Mouse (Mus musculus): ENCODE measurements around the gene Tmem44. TPM values are rescaled to one million over a fixed set of nuclear protein-coding genes. Genes with fewer than 3 reads are reported as not detected.

Tmem44 gene
- total RNA-seq (2015; ENCODE audit: low replicate concordance) (0.21 TPM in 1 of 2 replicates, not detected in the other), total RNA-seq (2017; ENCODE audit: low replicate concordance) (0.70 and 0.77 TPM in 2 replicates)

GRCm38 (mm10) chr16:30550748-30551192 lies at the start of gene Tmem44:
TSS of gene Tmem44 (minus strand) at chr16:30550842.
- peak; percentile 45 for ATAC-seq (replicated peaks; ENCODE audit: low FRiP score, poor library complexity, severe bottlenecking)

- ATAC-seq (replicated peaks; ENCODE audit: low FRiP score, poor library complexity, severe bottlenecking): no peak
These were observed 49.0 kb upstream of the Tmem44 start, which contains the start of gene Fam43a for GRCm38 (mm10) chr16:30599491-30600268. TSS of gene Fam43a (plus strand) at chr16:30599723.

- ATAC-seq (replicated peaks; ENCODE audit: low FRiP score, poor library complexity, severe bottlenecking): peak; percentile 68
These were observed 46.5 kb upstream of the Tmem44 start for GRCm38 (mm10) chr16:30596959-30597681.

GRCm38 (mm10) chr16:30595835-30596557 lies 45.4 kb upstream of the Tmem44 start:
- no peak for ATAC-seq (replicated peaks; ENCODE audit: low FRiP score, poor library complexity, severe bottlenecking)

GRCm38 (mm10) chr16:30595356-30595755 lies 44.7 kb upstream of the Tmem44 start:
- no peak for ATAC-seq (replicated peaks; ENCODE audit: low FRiP score, poor library complexity, severe bottlenecking)

- ATAC-seq (replicated peaks; ENCODE audit: low FRiP score, poor library complexity, severe bottlenecking): no peak
These were observed 41.3 kb upstream of the Tmem44 start for GRCm38 (mm10) chr16:30591990-30592389.

- no peak for ATAC-seq (replicated peaks; ENCODE audit: low FRiP score, poor library complexity, severe bottlenecking)
These were observed 39.9 kb upstream of the Tmem44 start for GRCm38 (mm10) chr16:30590264-30591209.

- peak; percentile 95 for ATAC-seq (replicated peaks; ENCODE audit: low FRiP score, poor library complexity, severe bottlenecking)
These were observed 37.1 kb upstream of the Tmem44 start, which contains the start of gene Lsg1 for GRCm38 (mm10) chr16:30587494-30588327. TSS of gene Lsg1 (minus strand) at chr16:30587592.

GRCm38 (mm10) chr16:30586935-30587493 lies 36.4 kb upstream of the Tmem44 start:
- ATAC-seq (replicated peaks; ENCODE audit: low FRiP score, poor library complexity, severe bottlenecking): no peak

GRCm38 (mm10) chr16:30580765-30581164 lies 30.1 kb upstream of the Tmem44 start:
- no peak for ATAC-seq (replicated peaks; ENCODE audit: low FRiP score, poor library complexity, severe bottlenecking)

GRCm38 (mm10) chr16:30576392-30576791 lies 25.8 kb upstream of the Tmem44 start:
- ATAC-seq (replicated peaks; ENCODE audit: low FRiP score, poor library complexity, severe bottlenecking): no peak

GRCm38 (mm10) chr16:30575815-30576214 lies 25.2 kb upstream of the Tmem44 start:
- ATAC-seq (replicated peaks; ENCODE audit: low FRiP score, poor library complexity, severe bottlenecking): no peak

- no peak for ATAC-seq (replicated peaks; ENCODE audit: low FRiP score, poor library complexity, severe bottlenecking)
These were observed 21.6 kb upstream of the Tmem44 start for GRCm38 (mm10) chr16:30572239-30572638.

GRCm38 (mm10) chr16:30571378-30571777 lies 20.7 kb upstream of the Tmem44 start:
- ATAC-seq (replicated peaks; ENCODE audit: low FRiP score, poor library complexity, severe bottlenecking): no peak

- ATAC-seq (replicated peaks; ENCODE audit: low FRiP score, poor library complexity, severe bottlenecking): no peak
These were observed 19.5 kb upstream of the Tmem44 start for GRCm38 (mm10) chr16:30570173-30570572.

GRCm38 (mm10) chr16:30565631-30566030 lies 15.0 kb upstream of the Tmem44 start:
- peak; percentile 95 for ATAC-seq (replicated peaks; ENCODE audit: low FRiP score, poor library complexity, severe bottlenecking)

- ATAC-seq (replicated peaks; ENCODE audit: low FRiP score, poor library complexity, severe bottlenecking): no peak
These were observed 10.0 kb upstream of the Tmem44 start for GRCm38 (mm10) chr16:30560601-30561000.
